Mouse (Mus musculus) c-Kit-positive CD71-positive TER-119-negative erythroid progenitor cells, embryonic 14.5 days (primary cell): ENCODE data around the gene Sh3pxd2a.

Experiments
- DNase-seq: peaks from one replicate; pipeline ENCODE4 v3.0.0-alpha.2; 2013; ENCODE audit warnings: low read depth

The Sh3pxd2a gene

DNA sequence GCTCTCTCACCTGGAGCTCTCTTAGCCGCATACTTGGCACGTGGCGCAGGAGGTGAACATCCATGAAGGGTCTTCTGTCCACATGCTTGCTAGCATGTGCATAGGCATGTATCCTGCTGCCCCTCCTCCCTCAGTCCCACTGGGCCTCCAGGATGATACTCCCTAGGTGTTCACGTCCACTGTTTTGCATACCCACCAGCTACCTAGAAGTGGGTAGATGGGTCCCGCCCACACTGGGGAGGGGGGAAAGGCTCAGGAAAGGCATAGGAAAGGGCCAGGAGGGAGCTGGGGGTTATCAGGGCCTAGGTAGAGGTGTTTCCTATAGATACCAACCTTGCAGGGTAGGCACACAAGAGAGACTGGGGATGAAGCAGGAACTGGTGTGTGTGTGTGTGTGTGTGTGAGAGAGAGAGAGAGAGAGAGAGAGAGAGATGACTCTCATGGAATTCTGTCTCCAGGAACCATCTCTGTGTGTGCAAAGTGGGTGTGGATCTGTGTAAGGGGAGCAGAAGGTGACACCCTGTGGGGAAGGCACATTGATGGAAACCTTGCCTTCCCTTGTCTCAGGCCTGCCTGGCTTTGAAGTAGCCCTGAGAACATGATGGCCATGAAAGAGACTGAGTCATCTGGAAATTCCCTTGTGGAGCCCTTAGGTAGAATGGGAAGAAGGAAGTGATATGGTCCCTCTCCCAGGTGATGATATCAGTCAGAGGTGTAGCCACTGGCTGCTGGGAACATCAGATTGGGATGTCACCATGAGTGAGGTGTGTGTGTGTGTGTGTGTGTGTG lies 231.9 kb downstream of the Sh3pxd2a start:
- DNase-seq: no peak

DNA sequence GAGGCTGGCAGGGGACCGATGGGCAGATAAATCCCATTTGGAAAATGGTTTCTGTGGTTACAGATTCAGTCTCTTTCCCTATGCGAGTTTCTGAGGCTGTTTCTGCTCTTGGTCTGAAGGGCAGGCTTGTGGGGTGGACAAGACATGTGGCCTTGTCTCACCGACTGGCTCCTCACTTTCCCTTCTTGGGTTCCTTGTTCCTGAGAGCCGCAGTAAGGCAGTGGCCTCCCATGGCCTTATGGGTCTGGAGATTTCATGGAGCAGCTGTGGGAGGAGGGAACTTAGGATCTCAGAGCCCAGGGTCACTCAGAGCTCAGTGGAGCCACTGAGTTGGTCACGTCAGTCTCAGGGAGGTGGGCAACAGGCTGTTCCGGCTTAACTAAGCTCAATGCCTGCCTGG lies 232.8 kb downstream of the Sh3pxd2a start:
- DNase-seq: no peak

DNA sequence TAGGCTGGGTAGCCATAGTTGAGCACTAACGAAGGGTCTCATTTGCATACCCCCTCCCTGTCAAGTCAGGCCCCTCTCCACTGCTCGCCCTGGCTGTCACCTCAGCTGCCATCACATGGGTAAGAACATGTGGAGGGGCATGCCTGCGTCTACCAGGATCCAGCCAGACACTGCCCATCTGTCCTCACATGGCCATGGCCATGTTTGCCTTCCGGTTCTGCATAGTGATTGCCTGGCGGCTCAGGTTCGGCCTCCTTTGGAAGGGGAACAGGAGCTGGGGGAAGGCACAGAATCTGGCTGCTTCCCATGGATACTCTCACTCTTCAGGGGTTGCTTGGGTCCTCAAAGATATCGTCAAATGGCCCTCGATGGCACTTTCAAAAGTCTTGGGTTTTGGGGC lies 233.5 kb downstream of the Sh3pxd2a start:
- no peak for DNase-seq

DNA sequence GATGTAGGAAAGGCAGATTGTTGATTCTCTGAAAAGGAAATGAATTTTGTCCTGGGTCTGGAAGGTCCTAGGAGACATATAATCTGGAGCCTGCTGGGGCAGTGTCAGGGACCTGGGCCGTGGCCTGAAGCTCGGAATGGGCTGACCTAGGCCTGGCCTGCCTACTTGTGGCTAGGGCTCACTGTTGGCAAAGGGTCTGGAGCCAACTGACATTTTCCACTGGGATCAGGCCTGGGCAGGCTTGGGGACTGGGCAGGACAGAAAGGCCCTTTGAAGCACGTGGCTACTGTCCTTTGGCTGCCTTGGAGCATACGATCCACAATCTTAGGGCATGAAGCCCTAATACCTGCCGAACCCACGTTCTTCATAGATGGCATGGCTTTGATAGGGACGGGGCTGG lies 234.1 kb downstream of the Sh3pxd2a start:
- no peak for DNase-seq

DNA sequence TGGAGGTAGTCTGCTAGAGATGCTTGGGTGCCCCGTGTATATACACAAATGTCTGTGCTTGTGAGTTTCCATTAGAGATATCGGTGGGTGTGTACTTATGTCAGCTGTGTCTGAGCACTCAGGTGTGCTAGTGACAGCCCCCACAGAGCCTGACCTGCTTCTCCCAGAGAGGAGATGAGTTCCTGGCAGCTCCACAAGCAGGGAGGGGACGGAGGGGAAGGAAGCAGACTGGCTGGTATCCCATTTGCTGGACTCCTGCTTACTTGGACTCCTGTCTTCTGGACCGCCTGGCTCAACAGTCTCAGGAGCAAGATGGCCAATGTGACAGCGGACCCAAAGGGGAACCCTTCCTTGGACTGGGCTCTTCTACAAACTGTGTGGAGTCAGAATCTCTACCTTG lies 234.7 kb downstream of the Sh3pxd2a start:
- no peak for DNase-seq

DNA sequence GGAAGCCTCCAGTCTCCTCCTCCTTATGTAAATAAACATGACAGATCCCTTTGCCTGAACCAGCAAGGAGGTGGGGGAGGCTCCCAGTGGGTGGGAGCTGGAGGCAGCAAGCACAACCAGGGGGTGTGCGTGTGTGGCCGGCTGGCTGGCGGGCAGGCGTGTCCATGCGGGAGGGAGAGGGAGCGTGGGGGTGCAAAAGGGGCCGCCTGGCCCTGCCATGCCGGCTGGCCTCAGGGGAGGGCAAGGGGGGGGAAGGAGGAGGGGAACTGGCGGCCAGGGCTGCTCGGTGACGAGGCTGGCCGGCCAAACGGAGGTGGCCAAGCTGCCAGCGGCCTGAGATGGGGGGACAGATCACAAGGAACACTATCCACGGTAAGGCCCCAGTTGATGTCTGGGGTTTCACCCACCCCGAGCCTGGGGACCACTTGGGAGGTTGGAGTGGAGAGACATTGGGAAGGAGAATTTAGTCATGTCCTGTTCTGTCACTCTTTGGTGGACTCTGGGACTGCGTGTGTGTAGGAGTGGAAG lies 235.4 kb downstream of the Sh3pxd2a start:
- no peak for DNase-seq

DNA sequence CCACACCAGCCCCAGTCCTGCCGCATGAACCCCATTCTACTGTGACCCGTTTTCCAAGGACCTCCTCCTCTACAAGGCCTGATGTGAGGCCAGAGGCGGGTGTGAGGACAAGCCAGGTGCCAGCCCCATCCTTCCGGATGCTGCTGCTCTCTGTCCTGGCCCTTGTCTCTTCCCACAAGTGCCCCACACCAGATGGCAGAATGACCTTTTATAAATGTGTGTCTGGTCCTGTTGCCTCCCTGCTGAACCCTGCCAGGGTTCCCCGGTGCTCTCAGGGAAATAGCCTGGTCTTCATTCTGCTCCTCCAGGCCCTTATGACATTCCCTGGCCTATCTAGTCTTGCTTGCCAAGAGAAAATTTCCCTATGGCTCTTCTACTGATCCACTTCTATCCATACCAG lies 238.4 kb downstream of the Sh3pxd2a start:
- no peak for DNase-seq

DNA sequence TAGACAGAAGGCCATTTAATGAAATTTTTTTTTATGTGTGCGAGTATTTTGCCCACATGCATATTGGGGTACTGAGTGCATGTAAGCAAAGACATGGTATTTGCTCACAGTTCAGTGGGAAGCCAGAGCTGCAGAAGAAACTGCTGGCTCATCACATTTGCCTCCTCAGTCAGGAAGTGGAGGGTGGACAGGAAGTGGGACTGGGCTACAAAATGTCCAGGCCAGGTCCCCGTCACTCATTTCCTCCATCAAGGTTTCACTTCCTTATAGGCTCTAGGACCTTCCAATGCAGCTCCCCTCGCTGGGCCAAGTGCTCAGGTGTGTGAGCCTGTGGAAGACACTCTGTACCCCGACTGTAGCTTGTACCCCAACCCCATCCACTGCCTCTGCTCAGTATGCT lies 239.5 kb downstream of the Sh3pxd2a start:
- DNase-seq: no peak

DNA sequence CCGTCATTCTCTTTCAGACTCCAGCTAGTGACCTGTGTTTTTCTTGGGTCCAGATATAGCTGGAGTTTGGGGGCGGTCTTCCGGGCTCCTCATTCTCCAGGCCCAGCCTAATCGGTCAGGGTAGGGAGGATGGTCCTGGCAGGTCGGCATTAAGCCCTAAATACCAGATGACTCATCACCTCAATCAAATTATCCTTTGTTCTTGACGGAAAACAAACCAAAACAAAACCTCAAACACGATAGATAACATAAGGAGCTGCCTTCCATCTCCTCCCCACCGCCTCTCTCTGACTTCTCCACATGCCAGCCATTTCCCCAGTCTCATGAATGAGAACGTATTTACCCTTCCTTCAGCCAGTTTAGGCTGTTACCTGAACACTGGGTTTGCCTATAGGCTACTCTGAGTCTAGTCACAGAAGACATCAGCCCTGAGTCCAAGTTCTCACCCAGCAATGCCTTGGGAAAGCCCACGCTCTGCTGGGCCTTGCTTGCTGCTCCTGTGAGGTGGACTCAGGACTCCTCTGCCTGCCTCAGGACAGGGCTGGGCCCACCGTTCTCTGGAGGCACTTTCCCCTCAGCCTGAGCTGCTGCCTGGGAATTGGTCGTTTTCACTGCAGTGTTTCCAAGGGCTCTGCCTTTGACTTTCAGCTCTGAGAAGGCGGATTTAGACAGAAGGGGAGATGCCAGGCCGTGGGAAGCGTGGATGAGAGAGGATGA lies 241.2 kb downstream of the Sh3pxd2a start:
- DNase-seq: no peak

DNA sequence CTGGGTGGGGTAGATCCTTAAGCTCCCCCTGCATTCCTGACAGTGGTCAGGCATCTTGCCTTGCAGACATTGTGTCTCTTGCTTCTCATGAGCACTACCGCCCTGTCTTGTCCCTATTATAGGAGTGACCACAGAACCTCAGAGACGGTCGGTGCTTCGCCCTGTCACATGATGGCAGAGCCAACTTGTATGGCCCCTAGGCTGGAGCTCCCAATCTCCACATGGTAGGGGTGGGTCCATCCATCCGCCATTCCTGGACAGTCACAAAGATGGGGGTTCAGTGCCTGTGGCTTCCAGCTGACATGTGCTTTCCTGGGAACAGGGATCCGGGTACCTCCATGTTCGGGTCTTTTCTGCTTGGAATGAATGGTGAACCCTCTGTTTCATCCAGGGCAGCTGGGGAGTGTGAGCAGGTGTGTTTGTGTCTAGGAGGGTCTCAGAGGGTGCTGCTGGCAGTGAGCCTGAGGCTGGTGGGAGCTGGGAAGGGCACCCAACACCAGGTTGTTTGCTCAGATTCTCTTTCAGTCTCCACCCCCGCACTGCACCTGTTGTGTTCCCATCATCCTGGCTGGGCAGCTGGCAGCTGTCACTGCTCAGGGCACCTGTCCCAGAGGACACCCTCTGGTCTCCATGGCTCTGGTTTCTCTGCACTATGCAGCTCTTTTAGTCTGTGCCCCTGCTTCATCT lies 241.9 kb downstream of the Sh3pxd2a start:
- DNase-seq: no peak

DNA sequence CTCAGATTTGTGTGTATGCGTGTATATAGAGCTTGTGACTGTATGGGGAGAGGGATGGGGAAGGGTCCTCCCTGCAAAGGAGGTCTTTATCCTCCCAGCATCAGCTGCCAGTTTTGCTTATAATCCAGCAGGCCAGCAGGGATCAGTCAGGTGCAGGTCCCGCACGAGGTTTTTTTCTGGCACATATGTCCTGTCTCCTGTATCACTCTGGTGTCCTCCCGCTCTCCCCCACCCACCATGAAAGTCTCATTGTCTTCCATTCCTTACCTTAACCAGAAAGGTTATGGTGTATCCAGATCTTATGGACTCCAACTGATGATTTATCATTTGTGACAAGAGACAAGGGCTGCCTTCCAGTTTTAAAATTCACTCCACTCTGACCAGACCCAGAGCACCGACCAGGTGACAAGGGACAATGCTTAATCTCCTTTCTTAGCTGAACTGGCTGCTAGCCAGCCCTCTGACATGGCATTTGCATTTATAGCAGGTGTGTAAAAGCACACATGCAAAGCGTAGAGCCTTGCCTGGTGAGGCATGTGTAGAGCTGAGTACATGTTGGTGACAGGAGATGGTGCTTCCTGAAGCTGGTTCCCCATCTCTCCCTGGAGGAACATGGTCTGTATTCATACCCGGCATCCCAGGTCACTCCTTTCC lies 242.6 kb downstream of the Sh3pxd2a start:
- DNase-seq: no peak

DNA sequence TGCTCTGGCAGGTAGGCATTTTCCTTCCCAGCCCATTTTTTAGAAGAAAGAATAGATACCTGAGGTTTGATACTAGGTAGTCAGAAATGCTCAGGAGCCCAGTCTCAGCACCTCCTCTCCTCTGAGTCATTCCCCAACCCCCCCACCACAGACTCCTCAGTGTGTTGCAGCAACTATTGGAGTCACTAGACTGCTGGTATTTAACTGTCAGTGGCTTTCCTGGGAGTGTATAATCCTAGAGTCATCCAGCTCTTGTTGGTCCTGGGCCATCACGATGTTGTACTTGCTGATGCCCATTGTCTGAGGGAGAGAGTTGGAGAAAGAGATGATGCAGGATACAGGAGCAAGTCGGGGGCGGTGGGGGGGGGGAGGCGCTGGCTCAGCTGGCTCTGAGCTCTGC lies 243.2 kb downstream of the Sh3pxd2a start:
- DNase-seq: no peak

DNA sequence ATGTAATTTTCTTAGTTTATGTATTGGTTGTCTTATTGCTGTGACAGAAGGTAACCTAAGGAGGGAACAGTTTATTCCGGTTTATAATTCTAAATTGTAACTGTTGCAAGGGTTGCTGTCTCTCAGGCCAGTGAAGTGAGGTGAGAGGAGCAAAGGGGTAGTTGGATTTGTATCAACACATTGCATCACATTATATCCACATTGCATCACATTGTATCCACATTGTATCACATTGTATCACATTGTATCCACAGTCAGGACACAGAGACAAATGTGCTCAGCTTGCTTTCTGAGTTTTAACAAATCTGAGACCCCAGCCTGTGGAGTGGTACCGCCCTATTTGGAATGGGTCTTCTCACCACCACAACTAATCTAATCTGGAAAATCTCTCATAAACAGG lies 244.0 kb downstream of the Sh3pxd2a start:
- no peak for DNase-seq

DNA sequence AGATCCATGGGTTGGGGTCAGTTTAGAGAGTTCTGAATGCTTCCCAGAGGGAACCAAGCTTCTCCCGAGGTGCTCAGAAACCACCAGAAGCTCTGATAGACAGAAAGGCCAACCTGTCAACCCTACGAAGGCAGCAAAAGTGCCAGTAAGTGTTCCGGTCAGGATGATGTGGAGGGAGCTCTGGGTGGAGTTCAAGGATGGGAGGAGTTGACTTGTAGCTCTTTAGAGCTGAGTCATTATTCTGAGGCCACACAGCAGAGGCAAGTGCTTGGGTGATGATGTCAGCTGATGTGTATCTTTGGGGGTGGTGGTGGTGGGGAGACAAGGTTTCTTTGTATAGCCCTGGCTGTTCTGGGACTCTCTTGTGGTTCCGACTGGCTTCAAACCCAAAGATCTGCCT lies 244.6 kb downstream of the Sh3pxd2a start:
- DNase-seq: peak; percentile 11

DNA sequence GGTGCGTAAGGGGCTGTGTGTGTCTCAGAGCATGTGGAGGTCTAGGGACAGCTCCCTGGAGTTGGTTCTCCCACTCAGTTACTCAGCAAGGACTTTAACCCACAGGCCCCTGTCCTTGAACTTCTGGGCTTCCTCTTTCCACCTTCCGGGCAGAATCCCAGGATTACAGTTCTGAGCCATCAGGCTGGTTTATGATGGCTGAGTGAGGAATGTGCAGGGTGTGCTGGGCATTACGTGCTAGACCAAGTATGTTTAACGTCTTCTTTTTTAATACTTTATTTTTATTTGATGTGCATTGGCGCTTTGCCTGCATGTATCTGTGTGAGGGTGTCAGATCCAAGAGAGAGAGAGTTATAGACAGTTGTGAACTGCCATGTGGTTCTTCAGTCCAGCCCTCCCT lies 247.4 kb downstream of the Sh3pxd2a start:
- no peak for DNase-seq

DNA sequence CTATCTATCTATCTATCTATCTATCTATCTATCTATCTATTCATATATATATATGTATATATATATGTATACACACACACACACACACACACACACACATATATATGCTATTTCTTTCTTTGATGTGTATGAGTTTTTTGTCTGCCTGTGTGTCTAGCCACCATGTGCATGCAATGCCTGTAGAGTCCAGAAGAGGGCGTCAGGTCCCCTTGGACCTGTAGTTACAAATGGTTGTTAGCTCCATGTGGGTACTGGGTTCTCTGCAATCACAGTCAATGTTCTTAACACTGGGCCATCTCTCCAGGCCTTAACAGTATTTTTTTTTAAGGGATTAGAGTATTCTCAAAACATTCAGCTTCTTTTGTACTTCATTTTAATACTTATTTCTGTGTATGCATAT lies 250.7 kb downstream of the Sh3pxd2a start:
- no peak for DNase-seq

DNA sequence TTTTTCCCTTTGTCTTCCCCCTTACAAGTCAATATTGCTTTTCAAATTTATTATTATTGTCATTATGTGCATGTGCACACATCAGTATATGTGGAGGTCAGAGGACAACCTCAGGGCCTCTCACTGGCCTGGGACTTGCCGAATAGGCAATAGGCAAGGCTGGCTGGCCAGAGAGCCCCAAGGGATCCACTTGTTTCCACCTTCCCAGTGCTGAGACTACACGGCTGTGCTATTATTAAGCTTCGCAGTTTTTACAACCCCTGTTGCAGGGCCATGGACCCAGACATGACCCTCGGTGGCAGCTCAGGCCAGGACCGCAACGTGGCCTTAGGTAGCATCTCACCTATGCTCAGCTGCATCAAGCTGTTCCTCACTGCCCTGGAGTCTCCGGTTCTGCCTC lies 251.8 kb downstream of the Sh3pxd2a start:
- DNase-seq: no peak

DNA sequence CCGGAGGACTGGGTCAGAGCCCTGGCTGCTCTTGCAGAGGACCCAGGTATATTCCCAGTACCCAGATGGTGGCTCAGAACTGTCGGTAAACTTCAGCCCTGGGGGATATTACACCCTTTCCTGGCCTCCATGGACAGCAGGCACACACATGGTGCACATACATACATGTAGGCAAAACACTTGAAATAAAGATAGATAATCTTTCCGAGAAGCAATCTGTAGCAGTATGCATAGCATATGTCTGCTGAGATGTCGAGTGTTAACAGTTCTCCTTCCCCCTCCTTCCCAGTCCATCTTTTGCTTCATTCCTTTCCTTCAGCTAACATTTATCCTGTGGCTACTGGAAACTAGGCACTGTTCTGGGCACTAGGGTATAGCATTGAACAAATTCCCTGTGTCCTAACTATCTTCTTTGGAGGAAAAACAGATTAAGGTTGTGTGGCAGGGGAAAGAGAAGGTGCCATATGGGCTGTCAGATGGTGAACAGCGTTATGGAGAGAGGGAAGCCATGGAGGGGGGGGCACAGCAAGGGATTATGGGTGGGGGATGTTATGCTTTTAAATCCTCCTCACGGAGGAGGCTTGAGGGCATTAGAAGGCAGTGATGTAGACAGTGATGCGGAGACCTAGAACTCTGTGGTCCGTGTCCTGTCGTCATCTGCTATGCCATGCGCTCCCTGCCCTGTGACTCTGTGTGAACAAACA lies 252.4 kb downstream of the Sh3pxd2a start:
- DNase-seq: no peak

DNA sequence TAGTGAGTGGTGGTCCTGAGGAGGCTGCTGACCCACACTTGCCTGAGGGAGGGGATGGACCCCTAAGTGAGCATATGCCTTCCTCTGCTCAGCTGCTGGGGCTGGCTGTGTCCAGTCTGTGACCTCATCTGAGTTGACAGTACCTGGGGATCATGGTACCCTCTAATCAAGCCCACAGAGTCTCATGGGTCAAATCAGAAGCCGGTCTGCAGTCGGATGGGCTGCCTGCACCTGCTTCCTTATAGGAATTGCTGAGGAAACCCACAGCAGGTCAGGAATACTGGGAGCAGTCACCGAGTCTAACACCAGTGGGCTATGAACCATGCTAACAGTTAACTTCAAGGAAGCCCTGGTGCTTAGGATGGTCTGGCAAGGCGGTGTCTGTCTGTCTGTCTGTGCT lies 253.8 kb downstream of the Sh3pxd2a start:
- no peak for DNase-seq
